Mouse (Mus musculus): ENCODE measurements around the gene Rbm6.

GRCm38 (mm10) chr9:107898563-107898962, 25.5 kb upstream of the Rbm6 start:
- TF ChIP-seq CTCF (IDR thresholded peaks at IDR 0.05; ENCODE audit: low read depth, low read length) (no peak), POLR2A (IDR thresholded peaks at IDR 0.05; ENCODE audit: extremely low read depth, insufficient read depth, low read length) (no peak)
